Mouse (Mus musculus) cerebellum, adult 11 months (tissue): ENCODE results near the gene Hgf.

ENCODE experiments used
- DNase-seq: peaks from one replicate; pipeline ENCODE4 v3.0.0; 2022

The Hgf gene

GRCm38 (mm10) chr5:16553304-16554047, at the start of gene Hgf:
Hgf (plus strand) TSS chr5:16553495.
- no peak for DNase-seq

GRCm38 (mm10) chr5:16506702-16507350, 46.5 kb upstream of the Hgf start:
- DNase-seq: no peak

GRCm38 (mm10) chr5:16531619-16532277, 21.5 kb upstream of the Hgf start:
- no peak for DNase-seq

GRCm38 (mm10) chr5:16538067-16538466, 15.2 kb upstream of the Hgf start:
- no peak for DNase-seq

- no peak for DNase-seq
Measured at GRCm38 (mm10) chr5:16541561-16542116, 11.7 kb upstream of the Hgf start.

GRCm38 (mm10) chr5:16547490-16547889, 5.8 kb upstream of the Hgf start:
- no peak for DNase-seq

GRCm38 (mm10) chr5:16552647-16553046, 648 bp upstream of the Hgf start:
- no peak for DNase-seq

- no peak for DNase-seq
Measured at GRCm38 (mm10) chr5:16560247-16560646, 7.0 kb downstream of the Hgf start.

GRCm38 (mm10) chr5:16568997-16569396, 15.7 kb downstream of the Hgf start:
- no peak for DNase-seq

- DNase-seq: no peak
Measured at GRCm38 (mm10) chr5:16577882-16578742, 24.8 kb downstream of the Hgf start.

GRCm38 (mm10) chr5:16595699-16596098, 42.4 kb downstream of the Hgf start:
- DNase-seq: no peak

GRCm38 (mm10) chr5:16597996-16598395, 44.7 kb downstream of the Hgf start:
- no peak for DNase-seq

GRCm38 (mm10) chr5:16601463-16601862, 48.2 kb downstream of the Hgf start:
- DNase-seq: no peak

- DNase-seq: no peak
Measured at GRCm38 (mm10) chr5:16632996-16633395, 79.7 kb downstream of the Hgf start.

- no peak for DNase-seq
Measured at GRCm38 (mm10) chr5:16646417-16646816, 93.1 kb downstream of the Hgf start.

- DNase-seq: no peak
Measured at GRCm38 (mm10) chr5:16647701-16648100, 94.4 kb downstream of the Hgf start.

- DNase-seq: no peak
Measured at GRCm38 (mm10) chr5:16650240-16650639, 96.9 kb downstream of the Hgf start.

- DNase-seq: no peak
Measured at GRCm38 (mm10) chr5:16654022-16654421, 100.7 kb downstream of the Hgf start.
